Mouse (Mus musculus): ENCODE data around the gene Gm17374.

DNA sequence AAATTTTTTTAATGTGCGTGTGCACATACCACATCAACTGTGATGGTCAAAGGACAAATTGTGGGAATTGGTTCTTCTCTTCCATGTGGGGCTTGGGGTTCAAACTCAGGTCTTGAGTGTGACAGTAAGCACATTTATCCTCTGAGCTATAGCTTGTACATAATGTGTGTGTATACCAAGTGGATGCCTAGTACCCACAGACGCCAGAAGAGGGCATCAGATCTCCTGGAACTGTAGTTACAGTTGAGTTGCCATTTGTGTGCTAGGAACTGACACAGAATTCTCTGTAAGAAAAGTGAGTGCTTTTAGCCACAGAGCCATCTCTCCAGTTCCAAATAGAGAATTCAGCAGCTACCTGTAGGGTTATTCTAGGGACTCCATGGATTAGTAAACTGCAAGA, 26.3 kb upstream of the Gm17374 start:
- TF ChIP-seq CTCF (IDR thresholded peaks at IDR 0.05; ENCODE audit: extremely low read depth, insufficient read depth, low read length) (no peak), POLR2A (IDR thresholded peaks at IDR 0.05; ENCODE audit: extremely low read depth, insufficient read depth, low read length) (no peak)
